In genomic region chr14:31258476-31259050, GRCm38 (mm10) we compare ENCODE assay signal across 28 mouse cellular contexts. TPM values are rescaled to one million over a fixed set of nuclear protein-coding genes. Genes with fewer than 3 reads are reported as not detected.
A peak's percentile ranks its signal among the peaks of the same experiment; 100 is the strongest.
DNase-seq lines count a peak whose midpoint lies in the region; ATAC-seq lines count a peak whose summit lies in the region.
"Had no signal": no experiment of that assay in that cellular context is flagged by ENCODE, and none has a peak within 500 bp of the region (broad histone marks: within the 10 kb centered on the region; RNA-seq: fewer than 3 reads in every experiment).

No protein-coding gene starts in this region.

- no peak overlapping the region for H3K4me2 ChIP-seq in kidney, embryonic 14.5 days (replicated peaks; ENCODE audit: low read depth, low read length)
- no peak overlapping the region for H3K4me2 ChIP-seq in liver, embryonic 13.5 days
- H3K4me2 ChIP-seq: heart, embryonic 11.5 days; hindbrain, embryonic 13.5 days; midbrain, embryonic 13.5 days; neural tube, embryonic 13.5 days had no signal

- 94% methylated on average over 14 of the region's 14 CpGs for WGBS in kidney, embryonic 14.5 days
- 91% methylated on average over 14 of the region's 14 CpGs for WGBS in liver, embryonic 13.5 days (ENCODE audit: insufficient replicate concordance)

- H3K9me3 ChIP-seq in kidney, embryonic 14.5 days (ENCODE audit: control insufficient read depth, low read length): no peaks in the 10 kb centered on the region
- no peaks in the 10 kb centered on the region for H3K9me3 ChIP-seq in liver, embryonic 13.5 days (replicated peaks)
- H3K9me3 ChIP-seq: G1E; hindbrain, embryonic 13.5 days; midbrain, embryonic 13.5 days; neural tube, embryonic 13.5 days had no signal

- no peaks in the 10 kb centered on the region for H3K27me3 ChIP-seq in kidney, embryonic 14.5 days (ENCODE audit: control insufficient read depth, insufficient read depth, low read length)
- H3K27me3 ChIP-seq in liver, embryonic 13.5 days: no peaks in the 10 kb centered on the region
- H3K27me3 ChIP-seq: hindbrain, embryonic 13.5 days; midbrain, embryonic 13.5 days; neural tube, embryonic 13.5 days had no signal

- H3K4me1 ChIP-seq in kidney, embryonic 14.5 days (ENCODE audit: control insufficient read depth, insufficient read depth, low read length): no peaks in the 10 kb centered on the region
- peaks cover 45% of the 10 kb centered on the region for H3K4me1 ChIP-seq in liver, embryonic 13.5 days (replicated peaks)
- H3K4me1 ChIP-seq: midbrain, embryonic 13.5 days; neural tube, embryonic 13.5 days had no signal

- H3K4me3 ChIP-seq in kidney, embryonic 14.5 days (ENCODE audit: low read length): no peak overlapping the region
- H3K4me3 ChIP-seq in liver, embryonic 13.5 days (replicated peaks): no peak overlapping the region
- H3K4me3 ChIP-seq: hindbrain, embryonic 13.5 days; midbrain, embryonic 13.5 days; neural tube, embryonic 13.5 days had no signal

- H3K36me3 ChIP-seq in kidney, embryonic 14.5 days (ENCODE audit: control insufficient read depth, insufficient read depth, low read length): peaks cover 86% of the 10 kb centered on the region
- peaks cover 80% of the 10 kb centered on the region for H3K36me3 ChIP-seq in liver, embryonic 13.5 days

- ATAC-seq in kidney, embryonic 14.5 days (ENCODE audit: low FRiP score, low TSS enrichment): no peak
- no peak for ATAC-seq in liver, embryonic 13.5 days (ENCODE audit: low read depth)
- ATAC-seq: forebrain, embryonic 14.5 days; intestine, embryonic 16.5 days; midbrain, embryonic 13.5 days had no signal

- no peak overlapping the region for H3K27ac ChIP-seq in kidney, embryonic 14.5 days (ENCODE audit: low read depth, low read length)
- peak overlapping the region; percentile 98 for H3K27ac ChIP-seq in liver, embryonic 13.5 days
- H3K27ac ChIP-seq: hindbrain, embryonic 13.5 days; macrophage; midbrain, embryonic 13.5 days; neural tube, embryonic 13.5 days; stomach, postnatal 0 days had no signal

- DNase-seq in kidney, adult 11 months: peak; percentile 84
- no peak for DNase-seq in liver, embryonic 13.5 days
- DNase-seq in liver: no peak
- DNase-seq in kidney, postnatal 25 days: peak; percentile 68 to 87
- no peak for DNase-seq in cerebellum, adult 9-10 months
- DNase-seq in layer of hippocampus, postnatal 36 days: no peak
- DNase-seq: adrenal gland, adult 8-10 months; cerebellum, adult 2 months; cerebellum, postnatal 25 days; gastrocnemius, postnatal 25 days; heart, adult 18-20 months; heart, postnatal 4 days; left cerebral cortex, postnatal 4 days; right cerebral cortex, postnatal 4 days; thymus, adult 18-20 months; thymus, postnatal 25 days had no signal

- no peak overlapping the region for H3K9ac ChIP-seq in kidney, embryonic 14.5 days (ENCODE audit: low read depth, low read length)
- peak overlapping the region; percentile 62 for H3K9ac ChIP-seq in liver, embryonic 13.5 days
- H3K9ac ChIP-seq: hindbrain, embryonic 13.5 days; midbrain, embryonic 13.5 days; neural tube, embryonic 13.5 days had no signal

RNA-seq across cellular contexts. Expression of gene Bap1, which starts 7.3 kb away (rescaled TPM):
- 60.0 and 90.3 TPM in 2 replicates for polyA plus RNA-seq in kidney, embryonic 14.5 days (2014; fragmentation: Nextera tagmentation; extraction: Ambion mirVana)
- 39.5 and 44.2 TPM in 2 replicates for polyA plus RNA-seq in liver, embryonic 13.5 days (2015; fragmentation: Nextera tagmentation; extraction: Ambion mirVana)
- 100 to 1,000 TPM; 132 to 134 TPM for total RNA-seq in layer of hippocampus, postnatal 36 days (2021)

RNA-seq across cellular contexts. Expression of gene Phf7, which starts 7.4 kb away (rescaled TPM):
- 12.4 and 14.7 TPM in 2 replicates for polyA plus RNA-seq in kidney, embryonic 14.5 days (2014; fragmentation: Nextera tagmentation; extraction: Ambion mirVana)
- polyA plus RNA-seq in liver, embryonic 13.5 days (2015; fragmentation: Nextera tagmentation; extraction: Ambion mirVana): 8.4 and 8.6 TPM in 2 replicates
- total RNA-seq in layer of hippocampus, postnatal 36 days (2021): 1 to 10 TPM; 3.5 to 3.6 TPM

RNA-seq across cellular contexts. Expression of gene Sema3g, which starts 40.9 kb away (rescaled TPM):
- 0.56 and 0.64 TPM in 2 replicates for polyA plus RNA-seq in kidney, embryonic 14.5 days (2014; fragmentation: Nextera tagmentation; extraction: Ambion mirVana)
- polyA plus RNA-seq in liver, embryonic 13.5 days (2015; fragmentation: Nextera tagmentation; extraction: Ambion mirVana): 0.02 and 0.05 TPM in 2 replicates
- total RNA-seq in layer of hippocampus, postnatal 36 days (2021): 1 to 10 TPM; 4.5 to 4.9 TPM
- total RNA-seq: megakaryocyte-erythroid progenitor cell, adult 5-6 weeks had no signal
- polyA plus RNA-seq: G1E, macrophage had no signal

RNA-seq across cellular contexts. Expression of gene Nisch, which starts 41.8 kb away (rescaled TPM):
- polyA plus RNA-seq in kidney, embryonic 14.5 days (2014; fragmentation: Nextera tagmentation; extraction: Ambion mirVana): 259 and 375 TPM in 2 replicates
- 77.9 and 84.9 TPM in 2 replicates for polyA plus RNA-seq in liver, embryonic 13.5 days (2015; fragmentation: Nextera tagmentation; extraction: Ambion mirVana)
- total RNA-seq in layer of hippocampus, postnatal 36 days (2021): 100 to 1,000 TPM; 458 to 488 TPM

RNA-seq across cellular contexts. Expression of gene Tnnc1, which starts 50.5 kb away (rescaled TPM):
- polyA plus RNA-seq in kidney, embryonic 14.5 days (2014; fragmentation: Nextera tagmentation; extraction: Ambion mirVana): 3.0 and 3.9 TPM in 2 replicates
- polyA plus RNA-seq in liver, embryonic 13.5 days (2015; fragmentation: Nextera tagmentation; extraction: Ambion mirVana): 21.1 and 25.3 TPM in 2 replicates
- 1 to 10 TPM; 3.8 to 4.4 TPM for total RNA-seq in layer of hippocampus, postnatal 36 days (2021)
- polyA plus RNA-seq: liver, adult 2 months had no signal

Comparison
In these comparisons a context has a peak if more than half of its experiments do, and no peak if none do; other contexts are left out.
1. DNase-seq: peak in kidney, adult 11 months (single experiment) and kidney, postnatal 25 days (2 of 2); none in liver, embryonic 13.5 days (single experiment), liver (single experiment), cerebellum, adult 9-10 months (single experiment) and layer of hippocampus, postnatal 36 days (0 of 2).